Mouse (Mus musculus) T-helper 17 cell (primary cell): Measurements from ENCODE around the gene Sema3g.

Experiments used
- in situ Hi-C, 2 experiments: fragments of 300-600 bp; cut with MboI, MseI; formaldehyde crosslinking; loops; 1 replicate in 1 of 2; 2 replicates in 1 of 2; pipeline ENCODE4 v1.15.1; 2025; ENCODE audit warnings: high pct_unique_total_duplicates in 2 of 2

Gene Sema3g

GRCm38 (mm10) chr14:31226978-31227377 is 9.3 kb downstream of the Sema3g start:
- in situ Hi-C loops, result no loop called here

GRCm38 (mm10) chr14:31228234-31228633 is 10.6 kb downstream of the Sema3g start:
- in situ Hi-C loops, result no loop called here

GRCm38 (mm10) chr14:31230442-31230841 is 12.8 kb downstream of the Sema3g start:
- in situ Hi-C loops, result no loop called here

- in situ Hi-C loops, result no loop called here
Observed at GRCm38 (mm10) chr14:31232404-31233069, 14.9 kb downstream of the Sema3g start.

- in situ Hi-C loops, result no loop called here
Observed at GRCm38 (mm10) chr14:31233070-31233995, 15.7 kb downstream of the Sema3g start.

- in situ Hi-C loops, result no loop called here
Observed at GRCm38 (mm10) chr14:31233996-31234591, 16.4 kb downstream of the Sema3g start.

DNA sequence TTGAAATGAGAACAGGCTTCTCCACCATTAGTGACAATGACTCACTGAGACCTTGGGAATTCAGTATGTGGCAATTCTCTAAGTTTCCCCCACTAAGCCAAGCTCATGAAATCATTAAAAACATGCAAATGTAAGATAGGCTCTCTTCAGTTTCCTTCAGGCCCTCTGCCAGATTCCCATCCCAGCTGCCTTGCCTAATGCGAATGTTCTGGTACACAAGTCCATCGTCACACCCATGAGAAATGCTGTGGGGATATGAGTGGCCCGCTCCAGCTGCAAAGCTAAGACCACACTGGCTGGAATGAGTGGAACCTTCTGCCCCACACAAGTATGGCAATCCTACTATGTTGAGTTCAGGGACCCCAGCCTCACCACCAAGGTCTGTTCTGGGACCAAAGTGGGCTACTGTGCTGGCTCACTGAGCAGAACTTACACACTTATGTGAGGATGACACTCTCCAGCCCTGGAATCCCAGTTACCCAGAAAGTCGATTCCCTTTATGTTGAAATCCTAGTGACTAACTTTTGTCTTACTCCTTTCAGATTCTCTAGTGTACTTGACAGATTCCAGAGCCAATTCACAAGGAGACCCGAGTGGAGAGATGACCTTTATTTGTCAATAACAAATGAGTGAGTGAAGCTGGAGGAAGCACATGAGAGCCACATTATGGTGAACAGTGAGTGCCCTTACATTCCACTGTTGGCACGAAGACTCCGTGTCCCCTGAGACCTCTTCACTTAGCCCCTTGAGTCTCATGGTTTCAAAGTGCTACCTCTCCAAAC is 19.6 kb downstream of the Sema3g start:
- in situ Hi-C loops, result no loop called here

DNA sequence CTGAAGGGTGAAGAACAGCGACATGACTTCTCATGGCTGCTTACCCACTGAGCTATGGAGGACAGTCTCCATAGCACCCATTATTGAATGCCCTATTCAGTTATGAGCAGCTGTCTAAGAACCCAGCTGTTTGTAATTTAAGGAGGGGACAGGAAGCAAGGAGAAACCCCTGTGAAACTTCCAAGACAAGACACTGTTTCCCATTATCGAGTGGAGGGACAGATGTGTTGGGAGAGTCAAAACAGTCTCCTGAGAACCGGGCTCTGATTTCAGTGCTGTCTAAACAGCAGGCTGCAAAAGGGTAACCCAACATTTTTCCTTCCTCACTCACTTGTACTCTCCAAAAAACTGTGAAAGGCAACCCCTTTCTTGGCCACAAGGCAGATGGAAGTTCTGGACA is 22.9 kb downstream of the Sema3g start:
- in situ Hi-C loops, result no loop called here

GRCm38 (mm10) chr14:31244777-31245176 is 27.1 kb downstream of the Sema3g start:
- in situ Hi-C loops, result no loop called here

DNA sequence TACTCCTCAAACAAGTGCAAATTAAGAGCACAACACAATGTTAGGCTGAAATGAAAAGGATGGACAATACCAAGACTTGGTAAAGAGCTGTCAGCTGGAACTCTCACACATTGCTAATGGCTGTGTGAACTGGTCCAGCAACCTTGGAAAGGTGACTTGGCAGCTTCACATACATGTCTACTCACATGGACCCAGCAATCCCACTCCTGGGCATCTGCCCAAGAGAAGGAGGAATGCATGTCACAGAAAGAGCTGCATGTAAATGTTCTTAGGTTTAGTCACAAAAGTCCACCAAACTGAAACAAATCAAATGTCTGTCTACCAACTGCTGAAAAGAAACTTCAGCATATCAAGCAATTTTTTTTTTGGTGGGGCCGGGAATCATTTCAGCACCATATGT is 28.3 kb downstream of the Sema3g start:
- in situ Hi-C loops, result no loop called here

- in situ Hi-C loops, result no loop called here
Observed at GRCm38 (mm10) chr14:31248396-31248795, 30.7 kb downstream of the Sema3g start.

DNA sequence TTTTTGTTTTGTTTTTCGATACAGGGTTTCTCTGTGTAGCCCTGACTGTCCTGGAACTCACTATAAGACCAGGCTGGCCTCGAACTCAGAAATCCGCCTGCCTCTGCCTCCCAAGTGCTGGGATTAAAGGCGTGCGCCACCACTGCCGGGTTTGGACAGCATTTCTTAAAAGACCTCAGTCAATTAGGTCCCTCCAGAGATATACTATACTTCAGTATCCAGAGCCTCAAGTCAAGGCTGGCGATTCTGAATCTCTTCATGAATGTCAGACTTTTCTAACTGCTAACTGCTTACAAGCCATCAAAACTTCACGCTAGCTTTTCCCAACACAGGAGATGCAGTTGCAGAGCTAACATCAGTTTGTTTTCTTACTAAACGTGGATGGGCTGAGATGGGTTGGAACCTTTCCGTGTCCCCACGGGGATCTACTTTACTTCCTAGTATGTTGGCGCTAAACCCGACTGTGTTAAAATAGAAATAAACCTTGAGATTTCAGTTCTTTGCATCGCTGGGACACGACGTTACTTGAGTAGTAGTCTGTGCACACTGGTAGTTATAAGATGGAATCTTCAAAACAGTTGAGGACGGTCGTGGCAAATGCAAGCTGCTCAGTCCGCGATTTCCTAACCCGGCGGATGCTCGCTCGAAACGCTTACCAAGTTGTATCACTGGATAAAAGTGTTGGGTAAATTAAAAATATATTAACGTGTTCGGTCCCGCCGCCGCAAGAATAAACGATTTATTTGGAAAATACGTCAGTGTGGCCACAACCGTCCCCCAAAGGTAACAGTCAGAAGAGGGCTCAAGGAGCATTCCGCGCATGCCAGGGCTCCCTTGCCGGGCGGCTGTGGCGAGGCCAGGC is 32.8 kb downstream of the Sema3g start:
- in situ Hi-C loops, result no loop called here

GRCm38 (mm10) chr14:31251084-31251604 is 33.5 kb downstream of the Sema3g start, which contains the start of the genes Phf7 and Bap1:
Phf7 (minus strand) TSS chr14:31251317.
Bap1 (plus strand) TSS chr14:31251450.
- in situ Hi-C loops, result no loop called here

- in situ Hi-C loops, result no loop called here
Observed at GRCm38 (mm10) chr14:31251626-31252025, 34.0 kb downstream of the Sema3g start.

- in situ Hi-C loops, result no loop called here
Observed at GRCm38 (mm10) chr14:31252091-31252490, 34.4 kb downstream of the Sema3g start.

DNA sequence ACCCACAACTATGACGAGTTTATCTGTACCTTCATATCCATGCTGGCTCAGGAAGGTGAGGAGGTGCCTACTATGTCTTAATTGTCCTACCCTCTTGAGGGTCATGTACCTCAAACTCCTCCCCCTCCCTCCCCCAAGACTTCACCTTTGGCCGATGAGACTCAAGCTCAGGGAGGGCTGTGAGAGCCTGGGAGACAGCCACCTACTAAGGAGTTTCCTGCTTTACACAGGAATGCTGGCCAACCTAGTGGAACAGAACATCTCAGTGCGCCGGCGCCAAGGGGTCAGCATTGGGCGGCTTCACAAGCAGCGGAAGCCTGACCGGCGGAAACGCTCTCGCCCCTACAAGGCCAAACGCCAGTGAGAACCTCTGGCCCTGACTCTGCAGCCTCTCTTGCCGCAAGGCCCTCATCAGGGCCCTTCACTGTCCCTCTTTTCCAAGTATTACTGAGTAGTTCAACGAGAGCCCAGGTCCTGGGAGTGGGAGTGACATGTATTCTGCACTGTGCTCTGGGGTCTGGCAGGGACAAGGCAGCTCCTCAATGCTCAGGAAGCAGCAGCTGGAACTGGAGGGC is 40.9 kb downstream of the Sema3g start:
- in situ Hi-C loops, result no loop called here

GRCm38 (mm10) chr14:31260374-31260773 is 42.7 kb downstream of the Sema3g start:
- in situ Hi-C loops, result no loop called here

DNA sequence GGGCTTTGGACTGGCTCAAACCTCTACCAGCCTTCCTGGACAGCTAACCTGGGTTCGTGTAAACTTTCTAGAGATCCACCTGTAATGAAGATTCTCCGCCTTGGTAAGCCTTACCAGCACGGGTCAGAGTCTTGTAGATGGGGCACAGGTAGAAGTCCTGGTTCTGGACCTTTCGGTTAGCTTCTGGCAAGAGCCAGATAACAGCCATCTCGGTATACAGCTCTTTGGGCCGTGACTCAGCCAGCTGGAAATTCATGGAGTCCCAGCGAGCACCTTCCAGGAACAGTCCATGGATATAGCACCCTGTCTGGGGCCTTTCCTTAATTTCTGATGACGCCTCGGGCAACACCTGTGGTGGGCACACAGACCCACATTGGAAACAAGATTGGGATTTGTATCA is 43.3 kb downstream of the Sema3g start:
- in situ Hi-C loops, result no loop called here

- in situ Hi-C loops, result no loop called here
Observed at GRCm38 (mm10) chr14:31267649-31268048, 50.0 kb downstream of the Sema3g start.
